Mouse (Mus musculus) bone marrow, adult 2 months (tissue): ENCODE measurements at regions not wholly inside any gene's neighbourhood (a gene's known extent, or its start where the extent isn't known, plus 50 kb on each side); places are given as distances from the start of the nearest gene placed in this dataset.

Experiments used
- CTCF ChIP-seq: fragments of 200-500 bp; IDR thresholded peaks from 2 replicates; pipeline ENCODE4 v1.5.1; 2011; ENCODE audit warnings: low read length, control low read depth; ENCODE audit not compliant: control insufficient read depth, insufficient read depth
- POLR2A ChIP-seq: fragments of 200-500 bp; IDR thresholded peaks from 2 replicates; pipeline ENCODE4 v1.6.1; 2011; ENCODE audit warnings: low read depth, mild to moderate bottlenecking, control low read depth, low read length, borderline replicate concordance; ENCODE audit not compliant: control insufficient read depth

- no peak for TF ChIP-seq POLR2A
- TF ChIP-seq CTCF: no peak
These were observed 96.9 kb downstream of the Vcpkmt start for GRCm38 (mm10) chr12:69485652-69486651.
